Mouse (Mus musculus): ENCODE measurements around the gene Exoc7.

GRCm38 (mm10) chr11:116351294-116351693 is 44.3 kb upstream of the Exoc7 start:
- TF ChIP-seq POLR2A (IDR thresholded peaks at IDR 0.05; ENCODE audit: control insufficient read depth in 1 of 2, insufficient read depth in 1 of 2, low read depth in 1 of 2, low read length in 2 of 2, poor library complexity in 1 of 2): no peak
- peak in 2 of 3 experiments; percentile 32 to 41; a peak in 4 of 6 replicates for TF ChIP-seq CTCF (IDR thresholded peaks at IDR 0.05 in 2 of 3, conservative IDR thresholded peaks at IDR 0.05 in 1 of 3; ENCODE audit: control insufficient read depth in 1 of 3, insufficient read depth in 1 of 3, low read depth in 2 of 3, low read length in 3 of 3, poor library complexity in 1 of 3, severe bottlenecking in 1 of 3)
- no peak for TF ChIP-seq RCOR1 (IDR thresholded peaks at IDR 0.05; ENCODE audit: low read depth, low read length)
- TF ChIP-seq E2F4 (IDR thresholded peaks at IDR 0.05; ENCODE audit: borderline replicate concordance, low read depth, low read length): no peak
- no peak for TF ChIP-seq GATA1 (IDR thresholded peaks at IDR 0.05; ENCODE audit: low read depth, low read length)
- no peak for TF ChIP-seq CHD2 (IDR thresholded peaks at IDR 0.05; ENCODE audit: low read length)
- TF ChIP-seq TCF12 (IDR thresholded peaks at IDR 0.05; ENCODE audit: low read depth, low read length): no peak
